Mouse (Mus musculus): Measurements from ENCODE around the gene Hdac11. TPM values are rescaled to one million over a fixed set of nuclear protein-coding genes. Genes with fewer than 3 reads are reported as not detected.
"Not testable (repeated sequence)": the region's sequence is repeated elsewhere in the genome, so short reads cannot be mapped to it uniquely, and the experiment has no call there.

The Hdac11 gene
- total RNA-seq, 2 experiments from 2014 or later: 173 to 178 TPM

DNA sequence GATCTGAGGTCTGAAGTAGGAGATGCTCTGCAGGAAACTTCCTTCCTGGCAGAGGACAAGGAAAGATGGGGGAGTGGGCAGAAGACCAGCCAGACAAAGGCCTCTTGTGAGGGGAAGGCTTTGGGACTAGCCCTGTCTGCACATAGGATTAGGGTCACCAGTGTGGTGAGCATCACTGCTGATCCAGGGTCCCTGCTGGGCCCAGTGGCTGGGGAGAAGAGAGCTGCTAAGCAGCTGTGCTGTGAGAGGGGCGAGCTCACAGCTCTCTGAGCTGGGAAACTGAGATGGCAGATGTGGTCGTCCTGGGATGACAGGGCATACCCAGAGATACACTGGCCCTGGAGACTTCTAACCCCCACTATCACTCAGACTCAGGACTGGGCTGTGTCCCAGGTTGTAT lies 35.0 kb downstream of the Hdac11 start:
- no peak for DNase-seq (ENCODE audit: low spot score in 2 of 2)
- intact Hi-C loops (cut with DNase I): no loop called here

GRCm38 (mm10) chr6:91192421-91192820 lies 36.0 kb downstream of the Hdac11 start:
- no peak for DNase-seq (ENCODE audit: low spot score in 2 of 2)
- intact Hi-C loops (cut with DNase I): no loop called here

DNA sequence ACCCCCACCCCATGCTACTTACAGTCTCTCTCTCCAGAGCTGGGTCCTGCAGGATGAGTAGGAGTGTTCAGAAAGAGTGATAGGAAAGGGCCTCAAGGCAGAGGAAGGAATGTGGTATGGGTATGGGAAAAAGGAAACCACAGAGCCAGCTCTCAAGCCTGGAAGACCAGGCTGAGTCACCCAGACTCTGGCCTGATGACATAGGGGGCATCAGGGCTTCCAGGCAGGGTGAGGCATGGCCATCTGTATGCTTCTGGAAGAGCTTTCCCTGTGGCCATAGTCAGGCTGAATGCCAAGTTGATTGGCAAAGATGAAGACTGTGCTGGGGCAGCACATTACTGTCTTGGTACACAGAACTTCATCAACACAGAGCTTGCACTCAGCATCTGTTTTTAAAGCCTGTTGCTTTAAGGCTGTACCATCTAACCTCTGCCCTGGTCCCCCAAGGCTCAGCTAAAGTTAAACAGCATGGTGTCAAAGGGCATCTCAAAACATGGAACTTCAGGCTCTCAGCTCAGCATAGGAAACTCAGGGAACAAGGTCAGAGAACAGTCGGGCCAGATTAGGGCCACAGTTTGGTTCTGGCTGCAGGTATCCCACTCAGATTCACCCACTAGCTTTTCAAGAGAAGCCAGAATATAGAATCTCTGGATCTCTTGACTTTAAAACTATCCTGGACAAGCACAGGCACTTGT lies 36.5 kb downstream of the Hdac11 start:
- intact Hi-C loops (cut with DNase I): no loop called here
- DNase-seq (ENCODE audit: low spot score in 2 of 2): no peak

DNA sequence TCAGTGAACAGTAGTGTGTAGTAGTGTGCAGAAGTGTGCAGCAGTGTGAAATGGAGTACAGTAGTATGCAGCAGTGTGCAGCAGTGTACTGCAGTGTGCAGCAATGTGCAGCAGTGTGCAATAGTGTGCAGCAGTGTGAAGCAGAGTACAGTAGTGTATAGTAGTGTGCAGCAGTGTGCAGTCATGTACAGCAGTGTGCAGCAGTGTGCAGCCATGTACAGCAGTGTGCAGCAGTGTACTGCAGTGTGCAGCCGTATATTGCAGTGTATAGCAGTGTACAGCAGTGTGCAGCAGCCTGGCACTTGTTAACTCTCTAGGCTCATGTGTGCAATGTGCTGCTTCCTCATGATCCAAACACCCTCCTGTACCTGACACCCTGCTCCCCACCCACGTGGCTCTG lies 42.0 kb downstream of the Hdac11 start:
- intact Hi-C loops (cut with DNase I): no loop called here
- no peak for DNase-seq (ENCODE audit: low spot score in 2 of 2)

GRCm38 (mm10) chr6:91200429-91201188 lies 44.1 kb downstream of the Hdac11 start:
- intact Hi-C loops (cut with DNase I): no loop called here
- DNase-seq (ENCODE audit: low spot score in 2 of 2): peak; percentile 45 to 47

DNA sequence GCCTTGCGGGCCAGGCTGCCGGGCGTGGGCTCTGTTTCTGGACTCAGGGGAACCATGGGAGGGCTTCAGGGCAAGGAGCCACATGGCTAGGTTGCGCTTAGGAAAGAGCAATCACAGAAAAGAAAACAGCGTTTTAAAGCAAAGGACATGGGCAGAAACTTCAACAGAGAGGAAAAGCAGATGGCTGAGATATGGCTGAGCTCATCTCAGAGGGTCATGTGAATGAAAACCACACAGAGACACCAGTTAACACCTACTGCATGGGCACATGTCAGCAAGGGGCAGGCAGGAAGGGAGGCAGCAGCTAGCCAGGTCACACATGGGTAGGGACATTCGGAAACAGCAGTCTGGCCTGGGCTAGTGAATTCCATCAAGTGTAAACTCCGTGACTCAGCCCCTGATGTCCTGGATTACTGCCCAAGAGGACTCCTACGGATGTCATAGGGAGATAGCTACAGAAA lies 45.4 kb downstream of the Hdac11 start:
- DNase-seq (ENCODE audit: low spot score in 2 of 2): no peak
- intact Hi-C loops (cut with DNase I): no loop called here

DNA sequence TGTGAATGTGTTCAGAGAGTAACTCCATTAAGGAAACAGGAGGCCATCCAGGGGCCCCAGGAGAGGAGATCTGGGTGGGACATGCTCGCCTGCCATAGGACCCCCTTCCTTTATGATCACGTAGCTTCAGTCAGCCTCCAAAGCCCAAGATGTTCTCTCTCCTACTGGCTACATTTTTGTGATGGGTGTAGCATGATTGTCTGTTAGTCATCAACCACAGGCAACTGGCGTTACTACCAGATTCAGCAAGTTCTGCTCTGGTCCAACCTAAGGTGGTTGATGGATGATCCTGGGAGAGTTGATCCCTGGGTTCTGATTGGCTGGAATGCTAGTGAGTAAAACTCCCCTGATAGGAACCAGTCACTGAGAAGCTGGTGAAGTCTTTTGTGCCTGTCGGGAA lies 46.1 kb downstream of the Hdac11 start:
- DNase-seq (ENCODE audit: low spot score in 2 of 2): no peak
- intact Hi-C loops (cut with DNase I): no loop called here

DNA sequence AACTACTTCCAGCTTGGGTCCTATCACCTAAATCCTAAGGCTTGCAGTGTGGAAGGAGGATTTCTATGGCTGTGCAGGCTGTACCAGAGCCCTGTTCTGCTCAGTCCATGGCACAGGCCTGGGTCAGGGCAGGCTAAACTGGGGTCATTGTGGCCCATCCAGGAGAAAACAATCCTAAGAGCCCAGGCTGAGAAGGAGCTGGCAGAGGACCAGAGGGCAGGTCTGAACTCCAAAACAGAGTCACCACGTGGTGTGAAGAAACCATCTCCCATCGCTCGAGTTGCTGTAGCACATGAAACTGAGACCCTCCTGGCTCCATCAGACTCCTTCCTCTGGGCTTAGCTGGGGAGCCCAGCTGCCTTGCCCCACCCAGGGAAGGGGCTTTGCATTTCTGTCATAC lies 48.9 kb downstream of the Hdac11 start:
- intact Hi-C loops (cut with DNase I): no loop called here
- DNase-seq (ENCODE audit: low spot score in 2 of 2): no peak

- intact Hi-C loops (cut with DNase I): no loop called here
- no peak for DNase-seq (ENCODE audit: low spot score in 2 of 2)
Measured at GRCm38 (mm10) chr6:91205791-91206190, 49.3 kb downstream of the Hdac11 start.

DNA sequence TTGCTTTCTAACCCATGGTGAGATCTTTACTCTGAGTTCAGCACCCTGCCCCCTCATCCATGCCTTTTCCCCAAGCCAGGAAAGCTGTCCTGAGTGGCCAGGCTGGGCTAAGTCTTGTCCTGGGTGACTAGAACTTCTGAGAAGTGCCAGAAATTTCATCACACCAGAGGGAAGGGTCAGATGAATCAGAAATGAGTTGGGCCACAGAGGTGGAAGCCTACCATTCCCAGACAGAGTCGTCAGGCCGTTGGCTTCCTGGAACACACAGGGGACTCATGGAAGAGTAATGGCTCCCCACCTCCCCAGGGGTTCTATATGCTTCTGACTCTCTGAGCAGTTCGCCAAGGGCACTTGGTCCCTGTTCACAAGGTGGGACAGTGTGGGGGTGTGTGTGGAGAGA lies 51.0 kb downstream of the Hdac11 start:
- intact Hi-C loops (cut with DNase I): no loop called here
- DNase-seq (ENCODE audit: low spot score in 2 of 2): no peak

DNA sequence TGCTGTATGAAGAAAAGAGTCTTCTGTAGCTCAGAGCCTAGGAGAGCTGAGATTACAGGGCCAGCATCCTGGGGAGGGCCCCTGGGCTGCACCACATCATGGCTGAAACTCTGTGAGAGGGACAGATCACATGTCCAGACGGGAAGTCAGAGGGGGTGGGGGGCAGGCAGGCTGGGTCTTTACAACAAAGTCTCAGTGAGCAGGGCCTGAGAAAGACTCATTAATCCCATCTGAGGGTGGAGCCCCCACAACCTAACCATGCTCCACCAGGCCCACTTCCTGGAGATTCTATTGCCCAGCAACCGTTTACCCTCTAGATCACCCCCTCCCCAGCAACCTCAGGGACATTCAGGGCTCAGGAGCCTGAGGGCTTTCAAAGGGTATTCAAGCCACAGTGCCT lies 53.3 kb downstream of the Hdac11 start:
- no peak for DNase-seq (ENCODE audit: low spot score in 2 of 2)
- intact Hi-C loops (cut with DNase I): no loop called here

DNA sequence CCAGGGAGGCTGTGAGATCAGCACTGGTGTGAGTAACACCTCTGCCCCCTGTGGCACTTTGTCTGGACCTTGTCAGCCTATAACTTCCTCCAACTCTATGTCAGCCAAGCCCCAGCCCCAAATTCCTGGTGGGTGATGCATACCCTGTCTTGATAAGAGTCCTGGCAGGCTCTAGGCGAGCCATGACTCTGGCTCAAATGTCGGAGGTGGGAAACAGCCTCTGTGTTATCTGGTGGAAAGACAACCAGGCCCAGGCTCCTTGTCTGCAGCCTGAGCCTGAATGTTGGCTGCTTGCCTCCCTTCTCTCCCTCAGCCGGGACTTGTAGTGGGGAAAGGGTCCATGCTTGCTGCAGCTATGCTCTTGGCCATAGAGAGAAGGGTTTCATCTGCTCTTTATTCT lies 54.4 kb downstream of the Hdac11 start:
- DNase-seq (ENCODE audit: low spot score in 2 of 2): no peak
- intact Hi-C loops (cut with DNase I): no loop called here

GRCm38 (mm10) chr6:91212155-91212554 lies 55.7 kb downstream of the Hdac11 start, which contains the start of gene Fbln2:
Fbln2 (plus strand) TSS chr6:91212455.
- intact Hi-C loops (cut with DNase I); DNase-seq (ENCODE audit: low spot score in 2 of 2): not testable (repeated sequence)

DNA sequence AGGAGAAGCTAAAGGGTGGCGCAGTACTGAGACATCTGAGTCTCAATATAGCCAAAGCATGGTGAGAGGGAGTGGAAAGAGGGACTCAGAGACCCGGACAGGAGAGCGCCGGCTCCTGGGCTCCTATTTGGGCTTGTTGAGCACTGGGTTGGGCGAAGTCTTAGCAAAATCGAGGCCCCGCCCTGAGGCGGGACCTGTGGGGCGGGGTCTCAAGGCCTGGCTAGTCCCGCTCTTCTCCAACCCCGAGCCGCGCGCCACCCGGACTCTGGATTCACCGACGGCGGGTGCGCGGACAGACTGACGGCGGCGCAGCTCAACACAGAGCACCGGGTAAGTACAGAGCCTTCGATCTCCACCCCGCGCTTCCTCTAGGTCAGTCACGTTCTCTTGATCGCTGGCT lies 56.1 kb downstream of the Hdac11 start:
- peak in 1 of 2 experiments; percentile 43 for DNase-seq (ENCODE audit: low spot score in 2 of 2)

GRCm38 (mm10) chr6:91213287-91214218 lies 57.1 kb downstream of the Hdac11 start:
- intact Hi-C loops (cut with DNase I): no loop called here
- DNase-seq (ENCODE audit: low spot score in 2 of 2): no peak

More for the DNA sequence above, 56.1 kb downstream of the Hdac11 start:
- intact Hi-C loops (cut with DNase I): no loop called here

DNA sequence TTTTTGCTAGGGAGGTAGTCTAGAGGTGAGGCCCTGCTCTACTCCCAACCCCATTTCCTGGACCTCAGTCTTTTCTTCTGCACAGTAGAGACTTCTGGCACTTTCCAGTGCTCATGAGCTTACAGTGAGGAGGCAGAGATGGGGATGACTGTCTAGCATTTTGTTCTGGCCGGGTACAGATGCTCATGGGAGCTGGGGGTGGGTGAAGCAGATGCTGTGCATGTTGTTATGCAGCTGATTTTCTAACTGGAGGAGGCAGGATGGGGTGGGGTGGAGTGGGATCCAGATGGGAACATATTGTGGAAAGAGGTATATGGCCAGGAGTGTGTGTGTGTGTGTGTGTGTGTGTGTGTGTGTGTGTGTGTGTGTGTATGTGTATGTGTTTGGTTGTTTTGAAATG lies 59.0 kb downstream of the Hdac11 start:
- intact Hi-C loops (cut with DNase I): no loop called here
- DNase-seq (ENCODE audit: low spot score in 2 of 2): peak; percentile 42 to 45

DNA sequence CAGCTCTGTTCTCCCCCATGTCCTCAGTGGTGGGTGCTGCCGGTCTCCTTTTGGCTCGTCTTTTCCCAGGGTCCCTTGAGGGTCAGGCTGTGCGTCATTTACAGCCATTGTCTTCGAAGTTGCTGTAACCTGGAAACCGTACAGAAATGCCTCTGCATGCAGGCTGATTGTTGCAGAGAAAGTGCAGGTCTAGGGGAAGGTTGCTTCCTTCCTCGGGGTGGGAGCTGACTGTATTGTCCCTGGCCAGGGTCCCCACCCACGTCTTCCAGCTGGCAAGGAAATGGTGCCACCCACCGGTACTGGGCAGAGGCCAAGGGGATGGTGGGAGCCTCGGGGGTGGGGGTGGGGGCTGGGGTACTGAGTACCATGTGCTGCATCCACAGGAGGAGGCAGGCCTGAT lies 62.0 kb downstream of the Hdac11 start:
- DNase-seq (ENCODE audit: low spot score in 2 of 2): no peak
- intact Hi-C loops (cut with DNase I): no loop called here

- no peak for DNase-seq (ENCODE audit: low spot score in 2 of 2)
- intact Hi-C loops (cut with DNase I): no loop called here
Measured at GRCm38 (mm10) chr6:91218871-91219270, 62.4 kb downstream of the Hdac11 start.

- intact Hi-C loops (cut with DNase I): no loop called here
- no peak for DNase-seq (ENCODE audit: low spot score in 2 of 2)
Measured at GRCm38 (mm10) chr6:91220062-91220461, 63.6 kb downstream of the Hdac11 start.

DNA sequence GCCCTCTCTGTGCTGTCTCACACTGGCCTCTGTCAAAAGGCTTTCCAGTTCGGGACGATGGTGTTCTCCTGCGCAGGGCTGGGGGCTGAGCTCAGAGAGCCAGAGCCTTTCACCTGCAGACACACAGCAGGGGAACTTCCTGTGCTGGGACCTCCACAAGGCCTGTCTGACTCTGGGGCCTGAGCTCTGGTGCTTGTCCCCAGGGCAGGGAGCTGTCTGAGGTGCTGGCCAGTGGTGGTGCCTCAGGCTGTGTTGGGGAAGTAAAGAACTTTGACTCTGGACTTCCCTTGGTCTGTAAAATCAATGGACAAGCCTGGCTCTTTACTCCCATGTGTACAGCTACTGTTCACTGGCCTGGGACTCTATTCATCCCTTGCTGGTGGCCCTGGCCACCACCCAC lies 64.6 kb downstream of the Hdac11 start:
- intact Hi-C loops (cut with DNase I): no loop called here

More for the DNA sequence above, 64.6 kb downstream of the Hdac11 start:
- no peak for DNase-seq (ENCODE audit: low spot score in 2 of 2)
